Mouse (Mus musculus): ENCODE measurements around the gene Gm14435. TPM values are rescaled to one million over a fixed set of nuclear protein-coding genes. Genes with fewer than 3 reads are reported as not detected.

Gm14435 gene
- 27.0 and 53.8 TPM in 2 replicates for polyA plus RNA-seq (2015; fragmentation: Nextera tagmentation; extraction: Ambion mirVana)

GRCm38 (mm10) chr2:176423294-176423693 lies at the start of gene Gm14435:
Gm14435 (plus strand) TSS chr2:176423594.

Other genes with a start within 250 kb of the Gm14435 start
- 12.6 and 33.2 TPM in 2 replicates for gene 2210418O10Rik, start 197.0 kb upstream of the Gm14435 start, polyA plus RNA-seq (2015; fragmentation: Nextera tagmentation; extraction: Ambion mirVana)
- not detected in 2 replicates for gene Gm11009, start 104.1 kb upstream of the Gm14435 start, polyA plus RNA-seq (2015; fragmentation: Nextera tagmentation; extraction: Ambion mirVana)
- gene Gm14434, start 63.2 kb downstream of the Gm14435 start, polyA plus RNA-seq (2015; fragmentation: Nextera tagmentation; extraction: Ambion mirVana), result 27.1 and 61.2 TPM in 2 replicates
- gene Zfp967, start 97.5 kb downstream of the Gm14435 start, polyA plus RNA-seq (2015; fragmentation: Nextera tagmentation; extraction: Ambion mirVana), result not detected in 2 replicates
- gene Gm14308, start 212.8 kb downstream of the Gm14435 start, polyA plus RNA-seq (2015; fragmentation: Nextera tagmentation; extraction: Ambion mirVana), result 8.7 and 22.8 TPM in 2 replicates
- 8.8 and 15.6 TPM in 2 replicates for gene Zfp973, start 246.9 kb downstream of the Gm14435 start, polyA plus RNA-seq (2015; fragmentation: Nextera tagmentation; extraction: Ambion mirVana)